Mouse (Mus musculus) MEL (cell line): ENCODE measurements around the gene Gas8. TPM values are rescaled to one million over a fixed set of nuclear protein-coding genes. Genes with fewer than 3 reads are reported as not detected.

Experiments
- DNase-seq: peaks from one replicate; pipeline ENCODE4 v3.0.0; 2011; ENCODE audit warnings: low read depth, low spot score
- H3K27ac ChIP-seq: 2 replicates; pipeline ENCODE4 v1.5.1; 2012; ENCODE audit warnings: low read depth, mild to moderate bottlenecking, control low read depth, low read length, moderate library complexity; ENCODE audit not compliant: control insufficient read depth
- H3K27me3 ChIP-seq, 2 experiments: fragments of 150-350 bp in 1 of 2; sonication (generic) in 1 of 2; 2 replicates each; pipeline ENCODE4 v1.6.1; 2012; ENCODE audit warnings: low read length in 2 of 2, mild to moderate bottlenecking in 2 of 2, improper control_type of control experiment in 1 of 2, moderate library complexity in 1 of 2; ENCODE audit not compliant: insufficient read depth in 2 of 2, control insufficient read depth in 1 of 2
- H3K36me3 ChIP-seq, 2 experiments: 2 replicates each; pipeline ENCODE4 v1.6.1; 2012 to 2014; ENCODE audit warnings: low read length in 2 of 2, improper control_type of control experiment in 1 of 2, inconsistent platforms in 1 of 2, mild to moderate bottlenecking in 1 of 2; ENCODE audit not compliant: insufficient read depth in 2 of 2, control insufficient read depth in 1 of 2
- H3K4me1 ChIP-seq, 2 experiments: fragments of 150-350 bp in 1 of 2; sonication (generic) in 1 of 2; 2 replicates each; pipeline ENCODE4 v1.6.1; 2012; ENCODE audit warnings: low read length in 2 of 2, improper control_type of control experiment in 1 of 2, mild to moderate bottlenecking in 1 of 2; ENCODE audit not compliant: insufficient read depth in 2 of 2, control insufficient read depth in 1 of 2
- H3K4me3 ChIP-seq, 2 experiments: fragments of 150-350 bp in 1 of 2; sonication (generic) in 1 of 2; 2 replicates each; pipeline ENCODE4 v1.5.1; 2012; ENCODE audit warnings: low read depth in 2 of 2, low read length in 2 of 2, mild to moderate bottlenecking in 2 of 2, moderate library complexity in 2 of 2, control low read depth in 1 of 2, improper control_type of control experiment in 1 of 2; ENCODE audit not compliant: control insufficient read depth in 1 of 2, insufficient read depth in 1 of 2
- H3K79me2 ChIP-seq: 2 replicates; pipeline ENCODE4 v1.6.1; 2012; ENCODE audit warnings: mild to moderate bottlenecking, low read length, moderate library complexity; ENCODE audit not compliant: control insufficient read depth, poor library complexity, insufficient read depth
- H3K9ac ChIP-seq: 2 replicates; pipeline ENCODE4 v1.6.1; 2012; ENCODE audit warnings: low read depth, mild to moderate bottlenecking, control low read depth, low read length, moderate library complexity; ENCODE audit not compliant: control insufficient read depth, poor library complexity, severe bottlenecking
- H3K9me3 ChIP-seq: fragments of 150-350 bp; sonication (generic); replicated peaks from 2 replicates; pipeline ENCODE4 v1.6.1; 2012; ENCODE audit warnings: mild to moderate bottlenecking, low read length, improper control_type of control experiment, moderate library complexity; ENCODE audit not compliant: insufficient read depth
- CTCF ChIP-seq, 3 experiments: IDR thresholded peaks in 2 of 3; conservative IDR thresholded peaks in 1 of 3; 2 replicates each; pipeline ENCODE4 v1.5.1; 2011 to 2012; ENCODE audit warnings: low read length in 3 of 3, low read depth in 2 of 3, mild to moderate bottlenecking in 2 of 3, improper control_type of control experiment in 1 of 3, inconsistent platforms in 1 of 3, mixed read lengths in 1 of 3, moderate library complexity in 1 of 3; ENCODE audit not compliant: control insufficient read depth in 1 of 3, insufficient read depth in 1 of 3, poor library complexity in 1 of 3, severe bottlenecking in 1 of 3
- EP300 ChIP-seq, 2 experiments: IDR thresholded peaks; 2 replicates each; pipeline ENCODE4 v1.6.1; 2011; ENCODE audit warnings: improper control_type of control experiment in 2 of 2, low read length in 2 of 2, low read depth in 1 of 2, mild to moderate bottlenecking in 1 of 2
- HCFC1 ChIP-seq: IDR thresholded peaks from 2 replicates; pipeline ENCODE4 v1.6.1; 2012; ENCODE audit warnings: low read depth, mild to moderate bottlenecking, inconsistent platforms, low read length, improper control_type of control experiment, moderate library complexity
- MAFK ChIP-seq: IDR thresholded peaks from 2 replicates; pipeline ENCODE4 v1.6.1; 2011; ENCODE audit warnings: low read depth, mild to moderate bottlenecking, low read length, improper control_type of control experiment, borderline replicate concordance
- MAX ChIP-seq: IDR thresholded peaks from 2 replicates; pipeline ENCODE4 v1.6.1; 2011; ENCODE audit warnings: low read length, improper control_type of control experiment
- MAZ ChIP-seq: IDR thresholded peaks from 2 replicates; pipeline ENCODE4 v1.6.1; 2012; ENCODE audit warnings: low read depth, mild to moderate bottlenecking, inconsistent platforms, low read length, improper control_type of control experiment
- MEF2A ChIP-seq: IDR thresholded peaks from 2 replicates; pipeline ENCODE4 v1.6.1; 2014; ENCODE audit warnings: low read depth, mild to moderate bottlenecking, inconsistent platforms, low read length, improper control_type of control experiment; ENCODE audit not compliant: poor library complexity, insufficient replicate concordance, severe bottlenecking; ENCODE audit errors: extremely low read depth
- MYB ChIP-seq: IDR thresholded peaks from 2 replicates; pipeline ENCODE4 v1.6.1; 2011; ENCODE audit warnings: mild to moderate bottlenecking, low read depth, low read length, improper control_type of control experiment
- MYC ChIP-seq: IDR thresholded peaks from 2 replicates; pipeline ENCODE4 v1.6.1; 2011; ENCODE audit warnings: low read depth, mild to moderate bottlenecking, low read length, improper control_type of control experiment, moderate library complexity
- NELFE ChIP-seq: IDR thresholded peaks from 2 replicates; pipeline ENCODE4 v1.6.1; 2011; ENCODE audit warnings: low read depth, low read length, improper control_type of control experiment
- POLR2A ChIP-seq, 2 experiments: IDR thresholded peaks; 2 replicates each; pipeline ENCODE4 v1.6.1; 2011 to 2012; ENCODE audit warnings: low read length in 2 of 2, mild to moderate bottlenecking in 2 of 2, control low read depth in 1 of 2, improper control_type of control experiment in 1 of 2, low read depth in 1 of 2, moderate library complexity in 1 of 2; ENCODE audit not compliant: control insufficient read depth in 1 of 2, insufficient read depth in 1 of 2, poor library complexity in 1 of 2
- RAD21 ChIP-seq: IDR thresholded peaks from 2 replicates; pipeline ENCODE4 v1.6.1; 2011; ENCODE audit warnings: mild to moderate bottlenecking, low read depth, low read length, improper control_type of control experiment
- RCOR1 ChIP-seq: IDR thresholded peaks from 2 replicates; pipeline ENCODE4 v1.6.1; 2012; ENCODE audit warnings: low read depth, mild to moderate bottlenecking, inconsistent platforms, low read length, improper control_type of control experiment
- SMC3 ChIP-seq: IDR thresholded peaks from 2 replicates; pipeline ENCODE4 v1.6.1; 2011; ENCODE audit warnings: low read depth, low read length, improper control_type of control experiment
- TAL1 ChIP-seq: IDR thresholded peaks from 2 replicates; pipeline ENCODE4 v1.6.1; 2012; ENCODE audit warnings: mild to moderate bottlenecking, inconsistent platforms, low read length, moderate library complexity, mixed read lengths
- TBP ChIP-seq: IDR thresholded peaks from 2 replicates; pipeline ENCODE4 v1.8.0; 2011; ENCODE audit warnings: low read depth, low read length, improper control_type of control experiment
- USF1 ChIP-seq: IDR thresholded peaks from 2 replicates; pipeline ENCODE4 v1.6.1; 2014; ENCODE audit warnings: low read depth, mild to moderate bottlenecking, inconsistent platforms, low read length, improper control_type of control experiment, moderate library complexity
- ZC3H11A ChIP-seq: IDR thresholded peaks from 2 replicates; pipeline ENCODE4 v1.6.1; 2012; ENCODE audit warnings: low read depth, mild to moderate bottlenecking, inconsistent platforms, low read length, improper control_type of control experiment
- ZKSCAN1 ChIP-seq: IDR thresholded peaks from 2 replicates; pipeline ENCODE4 v1.6.1; 2012; ENCODE audit warnings: low read depth, mild to moderate bottlenecking, inconsistent platforms, low read length, improper control_type of control experiment, moderate library complexity
- polyA plus RNA-seq, 2 experiments: library from polyadenylated mRNA; stranded (reverse) in 1 of 2; unstranded in 1 of 2; fragments of >175 nt in 1 of 2; fragments of >200 nt in 1 of 2; gene quantifications; 2 replicates each; pipeline versions ENCODE4 v1.2.1 to v1.2.4; 2012; ENCODE audit warnings: low replicate concordance in 2 of 2, low read depth in 1 of 2; ENCODE audit not compliant: insufficient read length in 2 of 2, insufficient read depth in 1 of 2, missing spikeins in 1 of 2
- total RNA-seq: library from RNA; depleted of rRNA; stranded (reverse); fragments of 300-350 nt; gene quantifications from 2 replicates; pipeline ENCODE4 v1.2.3, GENCODE M21; 2012

Gene Gas8
- total and polyA plus RNA-seq, 3 experiments = 14.4 to 179 (median 20.8) TPM

DNA sequence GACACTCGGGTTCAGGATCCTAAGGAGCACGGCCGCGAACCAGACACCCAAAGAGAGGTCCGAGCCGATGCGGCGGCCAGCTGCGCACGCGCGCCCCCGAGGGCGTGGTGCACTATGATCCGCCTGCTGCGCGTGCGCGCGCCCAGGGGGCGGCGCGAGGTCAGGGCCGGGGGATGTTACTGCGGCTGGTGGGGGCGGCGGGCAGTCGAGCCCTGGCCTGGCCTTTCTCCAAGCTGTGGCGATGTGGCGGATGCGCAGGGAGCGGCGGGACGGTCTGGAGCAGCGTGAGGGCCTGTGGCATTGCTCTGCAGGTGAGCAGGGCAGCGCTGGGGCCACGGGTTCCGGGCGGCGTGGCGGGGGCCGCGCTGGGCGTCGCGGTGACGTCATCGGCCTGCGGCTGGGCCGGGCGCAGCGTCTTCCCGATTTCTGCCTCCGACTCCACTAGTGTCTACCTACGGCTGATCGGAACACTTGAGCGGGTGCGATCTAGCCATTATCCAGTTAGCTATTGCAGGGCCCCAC lies 40.8 kb upstream of the Gas8 start, which contains the start of gene Afg3l1 (continued):
- TF ChIP-seq RCOR1 (no peak), MYB (no peak), SMC3 (no peak), EP300 (IDR thresholded peaks at IDR 0.05; ENCODE audit: low read depth in 1 of 2, low read length in 2 of 2) (no peak), MYC (peak; percentile 45; the same call in 1 of the 2 replicates), ZKSCAN1 (no peak), POLR2A (IDR thresholded peaks at IDR 0.05; ENCODE audit: control insufficient read depth in 1 of 2, insufficient read depth in 1 of 2, low read depth in 1 of 2, low read length in 2 of 2, poor library complexity in 1 of 2) (peak; percentile 86 to 98), RAD21 (no peak), HCFC1 (peak; percentile 83), TAL1 (no peak), ZC3H11A (no peak), MAFK (no peak)

DNA sequence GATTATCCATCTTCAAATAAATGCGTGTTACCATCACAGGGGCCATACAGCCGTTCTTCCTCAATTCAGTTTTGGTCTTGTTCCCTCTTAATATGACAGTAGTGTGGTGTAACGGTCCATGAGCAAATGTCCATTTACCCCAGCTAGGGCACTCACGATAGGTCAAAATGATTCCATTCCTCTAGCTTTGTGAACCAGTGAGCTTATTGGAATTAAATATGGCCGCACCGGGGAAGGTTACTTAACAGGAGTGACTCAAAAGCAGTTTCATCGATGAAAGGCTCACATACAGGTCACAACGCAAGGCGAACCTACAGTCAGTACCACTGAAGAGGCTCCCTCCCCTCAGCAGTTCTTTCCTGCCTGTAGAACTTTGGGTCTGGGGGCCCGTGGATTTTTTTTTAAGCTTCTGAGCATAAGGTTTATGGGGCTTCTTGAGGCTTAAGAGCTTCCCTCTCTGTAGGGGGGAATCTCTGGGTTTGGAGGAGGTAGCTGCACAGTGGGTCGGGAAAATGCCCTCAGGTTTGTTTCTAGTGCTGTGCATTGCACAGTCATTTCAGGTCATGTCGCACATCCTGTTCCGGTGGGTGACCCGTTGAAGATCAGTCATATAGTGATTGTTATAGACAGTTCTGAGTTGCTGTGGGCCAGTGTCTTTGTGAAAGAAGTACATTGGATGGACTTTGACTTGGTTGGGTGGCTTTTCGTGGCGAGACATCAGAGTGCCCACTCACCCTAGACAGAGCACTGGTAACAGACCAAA lies 40.0 kb upstream of the Gas8 start:
- DNase-seq = peak; percentile 60
- TF ChIP-seq NELFE (peak; percentile 22; the same call in 1 of the 2 replicates), MAFK (no peak), USF1 (no peak), TBP (0 out of 2 replicates have a peak, but pooled peaks have one; percentile 16)
- H3K9me3 ChIP-seq = no peaks in the 10 kb centered on the region
- H3K9ac ChIP-seq = peak overlapping the region; percentile 84
- H3K27ac ChIP-seq = peak overlapping the region; percentile 85
- no peaks in the 10 kb centered on the region for H3K27me3 ChIP-seq
- peak overlapping the region; percentile 71 to 76 for H3K4me3 ChIP-seq
- H3K79me2 ChIP-seq = peaks cover 24% of the 10 kb centered on the region
- H3K4me1 ChIP-seq = peaks cover 0 to 8% of the 10 kb centered on the region in 2 experiments; a peak in 3 of 4 replicates
- H3K36me3 ChIP-seq = peaks cover 3 to 7% of the 10 kb centered on the region in 2 experiments; a peak in 2 of 4 replicates

DNA sequence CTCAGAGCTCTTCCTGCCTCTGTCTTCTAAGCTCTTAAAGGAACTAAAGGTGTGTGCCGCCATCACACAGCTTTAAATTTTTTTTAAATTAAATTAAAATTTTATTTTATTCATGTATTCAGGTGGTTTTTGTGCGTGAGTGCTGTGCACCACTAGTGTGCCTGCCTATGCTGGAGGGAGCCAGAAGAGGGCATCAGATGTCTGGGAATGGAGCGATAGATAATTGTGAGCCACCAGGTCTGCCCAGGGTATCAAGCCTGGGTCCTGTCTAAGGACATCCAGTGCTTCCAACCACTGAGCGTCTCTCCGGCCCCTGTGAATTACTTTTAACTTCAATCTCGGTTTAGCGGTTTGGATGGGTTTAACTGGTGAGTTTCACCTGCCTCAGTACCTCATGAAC lies 36.0 kb upstream of the Gas8 start:
- Histone ChIP-seq H3K9me3 (no peaks in the 10 kb centered on the region), H3K4me3 (no peak overlapping the region), H3K9ac (no peak overlapping the region), H3K36me3 (peaks cover 3 to 20% of the 10 kb centered on the region in 2 experiments; a peak in 3 of 4 replicates), H3K27ac (no peak overlapping the region), H3K27me3 (no peaks in the 10 kb centered on the region), H3K79me2 (peaks cover 24% of the 10 kb centered on the region), H3K4me1 (peaks cover 0 to 8% of the 10 kb centered on the region in 2 experiments; a peak in 3 of 4 replicates)
- TF ChIP-seq CTCF (IDR thresholded peaks at IDR 0.05 in 2 of 3, conservative IDR thresholded peaks at IDR 0.05 in 1 of 3; ENCODE audit: control insufficient read depth in 1 of 3, insufficient read depth in 1 of 3, low read depth in 2 of 3, low read length in 3 of 3, poor library complexity in 1 of 3, severe bottlenecking in 1 of 3) (peak; percentile 26 to 48 (median 27); a peak in 5 of 6 replicates), MAZ (no peak), RAD21 (peak; percentile 32), SMC3 (peak; percentile 12; the same call in 1 of the 2 replicates), MEF2A (no peak), MAX (no peak)
- no peak for DNase-seq
